Mouse (Mus musculus): Measurements from ENCODE around the gene Rgs21. TPM values are rescaled to one million over a fixed set of nuclear protein-coding genes. Genes with fewer than 3 reads are reported as not detected.
A peak's percentile ranks its signal among the peaks of the same experiment; 100 is the strongest.

Gene Rgs21
- polyA plus RNA-seq (2014; fragmentation: Nextera tagmentation; extraction: Ambion mirVana), result not detected in 2 replicates

- no peaks in the 10 kb centered on the region for H3K27me3 ChIP-seq (ENCODE audit: control insufficient read depth, insufficient read depth, low read length)
- H3K4me3 ChIP-seq (replicated peaks; ENCODE audit: low read depth, low read length), result no peak within 1 kb of the TSS
- H3K9me3 ChIP-seq (ENCODE audit: control insufficient read depth, low read length), result no peaks in the 10 kb centered on the region
- no peak within 1 kb of the TSS for H3K9ac ChIP-seq (replicated peaks; ENCODE audit: low read length)
- no peaks in the 10 kb centered on the region for H3K36me3 ChIP-seq (ENCODE audit: control insufficient read depth, insufficient read depth, low read length)
- 76% methylated on average over 3 of the region's 3 CpGs for WGBS
- ATAC-seq (ENCODE audit: low FRiP score, low TSS enrichment) (no peak), DNase-seq (no peak)
- no peak within 1 kb of the TSS for H3K4me2 ChIP-seq (ENCODE audit: low read length)
- no peaks in the 10 kb centered on the region for H3K4me1 ChIP-seq (ENCODE audit: control insufficient read depth, insufficient read depth, low read length)
- H3K27ac ChIP-seq (replicated peaks; ENCODE audit: low read depth, low read length), result no peak within 1 kb of the TSS
Observed at GRCm38 (mm10) chr1:144567567-144567966, at the start of gene Rgs21. TSS of gene Rgs21 (minus strand) at chr1:144567667.

GRCm38 (mm10) chr1:144604071-144604470, 36.6 kb upstream of the Rgs21 start:
- Histone ChIP-seq H3K4me1 (ENCODE audit: control insufficient read depth, insufficient read depth, low read length) (no peaks in the 10 kb centered on the region), H3K9me3 (ENCODE audit: control insufficient read depth, low read length) (no peaks in the 10 kb centered on the region), H3K9ac (replicated peaks; ENCODE audit: low read length) (no peak overlapping the region), H3K27me3 (ENCODE audit: control insufficient read depth, insufficient read depth, low read length) (no peaks in the 10 kb centered on the region), H3K36me3 (ENCODE audit: control insufficient read depth, insufficient read depth, low read length) (no peaks in the 10 kb centered on the region), H3K4me3 (replicated peaks; ENCODE audit: low read depth, low read length) (no peak overlapping the region), H3K4me2 (ENCODE audit: low read length) (no peak overlapping the region), H3K27ac (replicated peaks; ENCODE audit: low read depth, low read length) (no peak overlapping the region)
- ATAC-seq (ENCODE audit: low FRiP score, low TSS enrichment) (no peak), DNase-seq (no peak)
- WGBS, result 95% methylated on average over 1 of the region's 1 CpGs

- H3K27me3 ChIP-seq (ENCODE audit: control insufficient read depth, insufficient read depth, low read length), result no peaks in the 10 kb centered on the region
- no peak overlapping the region for H3K9ac ChIP-seq (replicated peaks; ENCODE audit: low read length)
- no peak overlapping the region for H3K4me2 ChIP-seq (ENCODE audit: low read length)
- no peak for DNase-seq
- no peak for ATAC-seq (ENCODE audit: low FRiP score, low TSS enrichment)
- H3K9me3 ChIP-seq (ENCODE audit: control insufficient read depth, low read length), result no peaks in the 10 kb centered on the region
- no peaks in the 10 kb centered on the region for H3K4me1 ChIP-seq (ENCODE audit: control insufficient read depth, insufficient read depth, low read length)
- no peak overlapping the region for H3K4me3 ChIP-seq (replicated peaks; ENCODE audit: low read depth, low read length)
- H3K36me3 ChIP-seq (ENCODE audit: control insufficient read depth, insufficient read depth, low read length), result no peaks in the 10 kb centered on the region
- no peak overlapping the region for H3K27ac ChIP-seq (replicated peaks; ENCODE audit: low read depth, low read length)
- 87% methylated on average over 2 of the region's 2 CpGs for WGBS
Observed at GRCm38 (mm10) chr1:144602987-144603386, 35.5 kb upstream of the Rgs21 start.

GRCm38 (mm10) chr1:144579321-144579720, 11.9 kb upstream of the Rgs21 start:
- H3K9me3 ChIP-seq (ENCODE audit: control insufficient read depth, low read length), result no peaks in the 10 kb centered on the region
- H3K27ac ChIP-seq (replicated peaks; ENCODE audit: low read depth, low read length), result no peak overlapping the region
- no peak overlapping the region for H3K4me3 ChIP-seq (replicated peaks; ENCODE audit: low read depth, low read length)
- WGBS, result 70% methylated on average over 1 of the region's 1 CpGs
- H3K9ac ChIP-seq (replicated peaks; ENCODE audit: low read length), result no peak overlapping the region
- ATAC-seq (ENCODE audit: low FRiP score, low TSS enrichment) (no peak), DNase-seq (no peak)
- H3K4me1 ChIP-seq (ENCODE audit: control insufficient read depth, insufficient read depth, low read length), result no peaks in the 10 kb centered on the region
- no peaks in the 10 kb centered on the region for H3K27me3 ChIP-seq (ENCODE audit: control insufficient read depth, insufficient read depth, low read length)
- H3K36me3 ChIP-seq (ENCODE audit: control insufficient read depth, insufficient read depth, low read length), result no peaks in the 10 kb centered on the region
- H3K4me2 ChIP-seq (ENCODE audit: low read length), result no peak overlapping the region

- peak; percentile 54 for DNase-seq
- no peak overlapping the region for H3K9ac ChIP-seq (replicated peaks; ENCODE audit: low read length)
- no peak for ATAC-seq (ENCODE audit: low FRiP score, low TSS enrichment)
- no peaks in the 10 kb centered on the region for H3K4me1 ChIP-seq (ENCODE audit: control insufficient read depth, insufficient read depth, low read length)
- 96% methylated on average over 2 of the region's 2 CpGs for WGBS
- H3K4me2 ChIP-seq (ENCODE audit: low read length), result no peak overlapping the region
- no peaks in the 10 kb centered on the region for H3K9me3 ChIP-seq (ENCODE audit: control insufficient read depth, low read length)
- no peaks in the 10 kb centered on the region for H3K36me3 ChIP-seq (ENCODE audit: control insufficient read depth, insufficient read depth, low read length)
- H3K4me3 ChIP-seq (replicated peaks; ENCODE audit: low read depth, low read length), result no peak overlapping the region
- no peak overlapping the region for H3K27ac ChIP-seq (replicated peaks; ENCODE audit: low read depth, low read length)
- no peaks in the 10 kb centered on the region for H3K27me3 ChIP-seq (ENCODE audit: control insufficient read depth, insufficient read depth, low read length)
Observed at GRCm38 (mm10) chr1:144572972-144573371, 5.5 kb upstream of the Rgs21 start.

- Histone ChIP-seq H3K4me2 (ENCODE audit: low read length) (no peak overlapping the region), H3K27ac (replicated peaks; ENCODE audit: low read depth, low read length) (no peak overlapping the region), H3K9ac (replicated peaks; ENCODE audit: low read length) (no peak overlapping the region), H3K4me3 (replicated peaks; ENCODE audit: low read depth, low read length) (no peak overlapping the region), H3K9me3 (ENCODE audit: control insufficient read depth, low read length) (no peaks in the 10 kb centered on the region), H3K36me3 (ENCODE audit: control insufficient read depth, insufficient read depth, low read length) (no peaks in the 10 kb centered on the region), H3K4me1 (ENCODE audit: control insufficient read depth, insufficient read depth, low read length) (no peaks in the 10 kb centered on the region), H3K27me3 (ENCODE audit: control insufficient read depth, insufficient read depth, low read length) (no peaks in the 10 kb centered on the region)
- ATAC-seq (ENCODE audit: low FRiP score, low TSS enrichment), result no peak
- DNase-seq, result no peak
- 94% methylated on average over 3 of the region's 3 CpGs for WGBS
Observed at GRCm38 (mm10) chr1:144569905-144570304, 2.4 kb upstream of the Rgs21 start.

- peak; percentile 9 for DNase-seq
Observed at GRCm38 (mm10) chr1:144545142-144545541, 22.3 kb downstream of the Rgs21 start.

GRCm38 (mm10) chr1:144544497-144544961, 22.9 kb downstream of the Rgs21 start:
- H3K4me3 ChIP-seq (replicated peaks; ENCODE audit: low read depth, low read length), result no peak overlapping the region
- no peaks in the 10 kb centered on the region for H3K36me3 ChIP-seq (ENCODE audit: control insufficient read depth, insufficient read depth, low read length)
- no peaks in the 10 kb centered on the region for H3K27me3 ChIP-seq (ENCODE audit: control insufficient read depth, insufficient read depth, low read length)
- H3K9me3 ChIP-seq (ENCODE audit: control insufficient read depth, low read length), result no peaks in the 10 kb centered on the region
- no peak overlapping the region for H3K27ac ChIP-seq (replicated peaks; ENCODE audit: low read depth, low read length)
- H3K9ac ChIP-seq (replicated peaks; ENCODE audit: low read length), result no peak overlapping the region
- no peaks in the 10 kb centered on the region for H3K4me1 ChIP-seq (ENCODE audit: control insufficient read depth, insufficient read depth, low read length)
- no peak; the same call in 1 of the 2 replicates for ATAC-seq (ENCODE audit: low FRiP score, low TSS enrichment)
- H3K4me2 ChIP-seq (ENCODE audit: low read length), result no peak overlapping the region
- DNase-seq, result peak; percentile 11
- 77% methylated on average over 6 of the region's 6 CpGs for WGBS

More at GRCm38 (mm10) chr1:144545142-144545541, 22.3 kb downstream of the Rgs21 start:
- Histone ChIP-seq H3K4me2 (ENCODE audit: low read length) (no peak overlapping the region), H3K36me3 (ENCODE audit: control insufficient read depth, insufficient read depth, low read length) (no peaks in the 10 kb centered on the region), H3K27me3 (ENCODE audit: control insufficient read depth, insufficient read depth, low read length) (no peaks in the 10 kb centered on the region), H3K9me3 (ENCODE audit: control insufficient read depth, low read length) (no peaks in the 10 kb centered on the region), H3K4me1 (ENCODE audit: control insufficient read depth, insufficient read depth, low read length) (no peaks in the 10 kb centered on the region), H3K4me3 (replicated peaks; ENCODE audit: low read depth, low read length) (no peak overlapping the region), H3K9ac (replicated peaks; ENCODE audit: low read length) (no peak overlapping the region), H3K27ac (replicated peaks; ENCODE audit: low read depth, low read length) (no peak overlapping the region)
- ATAC-seq (ENCODE audit: low FRiP score, low TSS enrichment), result no peak
- 47% methylated on average over 4 of the region's 4 CpGs for WGBS

- no peaks in the 10 kb centered on the region for H3K27me3 ChIP-seq (ENCODE audit: control insufficient read depth, insufficient read depth, low read length)
- no peak overlapping the region for H3K9ac ChIP-seq (replicated peaks; ENCODE audit: low read length)
- no peaks in the 10 kb centered on the region for H3K36me3 ChIP-seq (ENCODE audit: control insufficient read depth, insufficient read depth, low read length)
- H3K4me3 ChIP-seq (replicated peaks; ENCODE audit: low read depth, low read length), result no peak overlapping the region
- ATAC-seq (ENCODE audit: low FRiP score, low TSS enrichment), result no peak
- no peaks in the 10 kb centered on the region for H3K9me3 ChIP-seq (ENCODE audit: control insufficient read depth, low read length)
- DNase-seq, result no peak
- no peak overlapping the region for H3K4me2 ChIP-seq (ENCODE audit: low read length)
- WGBS, result 92% methylated on average over 1 of the region's 1 CpGs
- no peaks in the 10 kb centered on the region for H3K4me1 ChIP-seq (ENCODE audit: control insufficient read depth, insufficient read depth, low read length)
- no peak overlapping the region for H3K27ac ChIP-seq (replicated peaks; ENCODE audit: low read depth, low read length)
Observed at GRCm38 (mm10) chr1:144531746-144532145, 35.7 kb downstream of the Rgs21 start.

All from midbrain, embryonic 14.5 days (tissue).